Mouse (Mus musculus): ENCODE measurements around the gene Mrvi1.

DNA sequence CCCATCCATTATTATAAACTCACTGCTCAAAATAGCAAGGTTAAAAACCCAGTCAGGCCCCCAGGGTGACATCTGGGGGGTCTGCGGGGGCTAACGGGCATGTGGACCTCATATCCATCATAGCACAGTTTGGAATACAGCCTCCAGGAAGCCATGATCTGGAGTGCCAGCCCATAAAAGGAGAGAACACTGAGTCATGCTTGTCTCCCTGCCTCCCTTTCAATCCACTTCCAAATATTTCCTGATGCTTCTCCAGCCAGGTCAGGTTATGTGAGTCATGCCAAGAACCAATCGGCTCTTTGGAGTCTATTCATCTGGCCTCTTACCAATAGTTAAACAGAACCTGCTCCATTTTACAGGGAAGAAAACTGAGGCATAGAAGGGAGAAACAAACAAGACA is 33.7 kb downstream of the Mrvi1 start:
- no peak for TF ChIP-seq CTCF (conservative IDR thresholded peaks at IDR 0.05; ENCODE audit: low read length)
- no peak for TF ChIP-seq POU5F1 (IDR thresholded peaks at IDR 0.05; ENCODE audit: borderline replicate concordance, low read length)

Data from E14TG2a.4 (cell line).